Mouse (Mus musculus) cerebellum, adult 9-10 months (tissue): ENCODE results near the gene Dcaf10.
"Not testable (repeated sequence)": the region's sequence is repeated elsewhere in the genome, so short reads cannot be mapped to it uniquely, and the experiment has no call there.

Source experiments
- DNase-seq: peaks from one replicate; pipeline ENCODE4 v3.0.0; 2022

The Dcaf10 gene

DNA sequence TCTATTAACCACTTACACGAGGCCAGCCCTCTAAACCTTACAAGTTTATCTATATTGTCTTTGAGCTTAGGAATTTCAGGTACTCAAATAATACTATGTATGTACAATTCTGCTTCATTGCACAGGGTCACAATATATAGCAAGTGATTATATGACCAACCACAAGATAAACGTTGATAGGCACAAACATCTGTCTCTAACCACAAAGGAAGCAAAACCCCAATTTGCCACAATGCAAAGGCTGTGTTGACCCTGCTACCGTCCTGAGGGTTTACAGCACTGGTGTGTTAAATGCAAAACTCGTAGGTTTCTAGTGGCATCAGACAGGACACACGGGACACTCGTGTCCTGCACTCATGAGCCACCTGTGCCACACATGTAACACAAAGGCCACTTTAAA is 54.3 kb downstream of the Dcaf10 start:
- DNase-seq: not testable (repeated sequence)

DNA sequence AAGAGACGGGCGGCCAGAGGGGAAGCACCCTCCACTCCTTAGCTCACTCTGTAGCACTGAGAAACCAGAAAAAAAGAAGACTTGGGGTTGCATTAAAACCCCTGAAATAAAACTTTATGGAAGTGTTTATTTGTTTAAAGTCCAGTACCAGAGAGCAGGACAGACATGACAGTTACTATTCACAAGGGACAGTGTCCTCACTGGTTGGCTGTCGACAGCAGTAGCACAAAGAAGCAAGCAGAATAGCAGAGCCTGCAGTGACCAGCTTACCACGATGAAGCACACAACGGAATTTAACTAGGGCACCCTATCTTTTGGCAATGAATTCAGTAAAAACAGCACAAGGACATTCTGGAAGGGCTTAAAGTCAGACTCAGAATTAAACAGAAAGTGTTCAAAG is 56.4 kb downstream of the Dcaf10 start:
- not testable (repeated sequence) for DNase-seq

DNA sequence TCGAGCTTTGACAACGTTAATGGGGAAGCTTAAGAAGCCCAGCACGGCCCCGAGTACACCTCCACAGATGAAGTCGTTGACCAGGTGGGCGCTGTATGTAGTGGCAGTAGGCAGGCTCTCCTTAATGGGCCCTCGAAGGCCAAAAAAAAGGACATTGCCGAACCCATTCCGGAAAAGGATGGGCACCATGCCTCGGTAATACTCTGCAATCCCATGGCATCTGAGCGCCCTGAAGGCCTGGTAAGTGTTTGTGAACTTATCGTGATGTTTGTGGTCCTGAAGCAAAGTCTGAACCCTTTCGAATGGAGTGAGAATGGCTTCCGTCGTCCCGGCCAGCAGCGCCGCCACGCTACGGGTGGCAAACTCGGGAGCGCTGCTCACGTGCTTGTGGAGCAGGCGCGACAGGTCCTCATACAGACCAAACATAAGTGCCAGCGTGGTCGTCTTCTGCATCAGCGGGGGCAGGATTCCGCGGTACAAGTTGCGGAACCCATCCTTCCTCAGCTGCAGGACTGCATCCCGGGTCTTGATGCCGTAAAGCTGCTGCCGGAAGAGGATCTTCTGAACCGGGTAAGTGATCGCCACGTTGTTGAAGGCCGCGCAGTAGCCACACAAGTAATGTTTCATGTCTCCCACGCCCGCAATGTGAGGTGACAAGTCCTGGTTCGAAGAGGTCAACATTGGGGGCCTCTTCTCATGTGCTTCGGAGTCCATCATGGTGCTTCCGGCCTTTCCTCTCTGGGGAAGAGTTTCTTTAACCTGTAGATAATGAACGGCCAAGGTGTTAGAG is 57.7 kb downstream of the Dcaf10 start:
- no peak for DNase-seq

DNA sequence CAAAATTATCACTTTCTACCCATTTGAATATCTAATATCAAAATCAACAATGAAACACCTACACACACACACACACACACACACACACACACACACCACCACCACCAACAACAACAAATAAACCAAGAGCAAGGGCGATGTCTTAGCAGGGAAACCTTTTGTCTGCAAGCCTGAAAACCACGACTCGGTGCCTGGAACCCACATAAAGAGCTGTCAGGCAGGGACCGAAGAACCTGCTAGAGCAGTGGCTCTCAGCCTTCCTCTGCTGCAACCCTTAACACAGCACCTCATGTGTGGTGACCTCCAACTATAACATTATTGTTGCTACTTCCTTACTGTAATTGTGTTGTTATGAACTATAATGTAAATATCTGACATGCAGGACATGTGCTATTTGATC is 60.4 kb downstream of the Dcaf10 start:
- no peak for DNase-seq

DNA sequence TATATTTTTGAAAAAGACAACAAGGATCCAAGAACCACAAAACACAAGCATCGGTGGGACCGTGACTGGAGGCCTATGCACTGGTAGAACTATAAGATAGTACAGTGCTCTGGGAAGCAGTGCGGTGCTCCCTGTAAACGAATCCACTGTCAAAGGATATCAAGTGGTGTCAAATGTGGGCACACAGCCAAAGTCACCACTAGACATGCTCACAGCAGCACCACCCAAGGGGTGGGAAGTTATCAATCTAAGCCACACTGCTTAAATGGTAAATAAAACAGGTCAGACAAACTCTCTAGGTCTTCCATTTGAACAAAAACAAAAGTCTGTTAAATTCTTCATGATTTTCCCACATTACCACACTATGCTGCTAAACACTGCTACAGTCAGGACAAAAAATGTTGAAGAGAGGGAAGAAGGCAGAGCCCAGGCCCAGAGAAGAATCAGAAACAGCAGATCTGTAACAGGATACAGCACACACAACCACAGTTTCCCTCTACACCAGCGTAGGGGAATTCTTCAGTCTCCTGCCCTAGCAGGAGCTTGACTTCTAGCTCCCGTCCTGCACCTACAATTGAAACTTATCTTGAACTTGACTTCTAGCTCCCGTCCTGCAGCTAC is 61.1 kb downstream of the Dcaf10 start:
- DNase-seq: no peak

DNA sequence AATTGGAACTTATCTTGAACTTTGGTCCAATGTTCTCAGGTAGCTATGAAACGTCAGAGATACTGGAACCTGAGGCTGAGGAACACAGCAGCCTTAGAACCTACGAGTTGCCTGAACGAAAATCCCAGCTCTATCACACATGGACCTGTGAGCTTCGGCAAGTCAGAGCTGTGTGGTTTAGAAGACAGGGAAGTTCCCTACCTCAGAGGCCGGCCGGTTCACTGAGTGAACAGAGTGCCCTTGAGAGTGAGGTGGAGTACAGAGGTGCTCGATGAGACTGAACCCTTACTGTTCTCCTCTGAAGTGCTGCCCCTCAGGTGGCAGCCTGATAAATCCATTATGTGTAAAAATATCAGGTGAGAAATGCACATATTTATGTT is 61.6 kb downstream of the Dcaf10 start:
- DNase-seq: no peak

DNA sequence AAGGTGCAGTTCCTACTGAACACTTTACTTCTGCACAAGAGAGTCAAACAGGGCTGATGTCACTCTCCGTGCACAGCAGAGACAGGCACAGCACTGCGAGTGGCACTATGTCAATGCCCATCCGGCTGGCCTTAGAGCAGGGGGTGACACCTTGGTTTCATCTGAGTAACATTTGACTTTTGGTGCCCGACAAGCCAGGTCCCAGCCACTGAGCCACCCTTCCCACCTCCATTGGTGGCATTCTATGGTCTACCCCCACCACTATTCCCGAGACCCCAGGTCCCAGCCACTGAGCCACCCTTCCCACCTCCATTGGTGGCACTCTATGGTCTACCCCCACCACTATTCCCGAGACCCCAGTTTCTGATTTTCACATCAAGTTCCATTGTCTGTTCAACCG is 62.2 kb downstream of the Dcaf10 start:
- DNase-seq: no peak

DNA sequence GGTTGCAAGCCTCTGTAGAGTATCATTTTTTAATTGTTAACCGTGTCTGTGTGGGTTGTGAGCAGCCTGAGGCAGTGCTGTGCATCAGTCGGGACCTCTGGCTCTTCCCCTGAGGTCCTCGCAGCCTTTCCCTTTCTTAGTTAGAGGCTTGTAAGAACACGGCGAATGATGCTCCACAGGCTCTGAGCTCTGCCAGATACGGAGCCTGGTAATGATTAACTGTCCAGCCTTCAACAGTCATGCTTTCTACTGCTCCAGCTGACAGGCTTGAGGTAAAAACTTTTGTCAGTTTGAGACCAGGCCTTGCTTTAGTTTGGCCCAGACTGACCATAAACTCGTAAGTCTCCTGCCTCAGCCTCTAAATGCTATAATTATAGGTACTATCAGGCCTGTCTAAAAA is 63.4 kb downstream of the Dcaf10 start:
- DNase-seq: no peak

DNA sequence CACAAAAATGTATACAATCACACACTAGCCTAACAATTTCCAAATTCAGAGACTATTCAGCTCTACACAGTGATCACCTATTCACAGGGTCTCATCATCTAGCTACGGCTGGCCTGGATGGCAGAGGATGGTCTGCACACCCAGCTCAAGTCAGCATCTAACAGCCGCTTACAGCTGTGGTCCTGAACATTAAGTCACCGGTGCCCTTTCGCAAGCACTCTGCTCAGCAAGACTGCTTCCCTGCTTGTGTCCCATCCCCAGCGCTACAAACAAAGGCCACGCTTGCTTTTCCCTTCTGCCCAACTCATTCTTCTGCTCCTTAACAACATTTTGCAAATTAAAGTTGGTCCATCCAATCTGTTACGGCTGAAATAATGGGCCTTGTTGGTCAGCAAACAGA is 64.5 kb downstream of the Dcaf10 start:
- no peak for DNase-seq

DNA sequence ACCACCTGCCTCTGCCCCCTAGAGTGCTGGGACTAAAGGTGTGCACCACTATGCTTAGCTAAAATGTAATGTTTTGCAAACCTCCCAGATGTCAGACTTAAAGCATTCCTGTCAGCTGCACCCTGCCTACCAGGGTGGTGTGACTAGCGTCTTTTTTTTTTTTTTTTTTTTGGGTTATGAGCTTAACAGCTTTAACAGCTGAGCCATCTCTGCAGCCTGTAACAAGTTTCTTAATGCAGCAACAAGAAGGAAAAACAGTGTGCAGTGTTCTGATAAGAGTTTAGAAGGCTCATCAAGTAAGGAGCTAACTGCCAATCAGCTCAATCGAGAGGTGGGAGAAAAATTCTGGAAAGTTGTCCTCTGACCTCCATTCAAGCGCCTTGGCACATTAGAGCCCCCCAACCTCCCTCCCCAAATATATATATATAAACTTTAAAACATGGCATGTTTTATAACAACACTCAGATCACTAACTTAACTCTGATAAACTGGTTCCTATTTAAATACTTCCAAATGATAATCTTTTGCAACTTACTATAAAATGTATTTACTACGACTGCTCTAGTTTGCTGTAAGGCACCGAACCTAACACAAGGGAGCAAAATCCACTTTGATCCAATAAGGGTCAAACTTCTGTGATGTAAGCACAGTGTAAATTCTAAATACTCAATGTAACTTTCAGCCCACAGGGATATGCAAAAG is 65.3 kb downstream of the Dcaf10 start:
- no peak for DNase-seq

DNA sequence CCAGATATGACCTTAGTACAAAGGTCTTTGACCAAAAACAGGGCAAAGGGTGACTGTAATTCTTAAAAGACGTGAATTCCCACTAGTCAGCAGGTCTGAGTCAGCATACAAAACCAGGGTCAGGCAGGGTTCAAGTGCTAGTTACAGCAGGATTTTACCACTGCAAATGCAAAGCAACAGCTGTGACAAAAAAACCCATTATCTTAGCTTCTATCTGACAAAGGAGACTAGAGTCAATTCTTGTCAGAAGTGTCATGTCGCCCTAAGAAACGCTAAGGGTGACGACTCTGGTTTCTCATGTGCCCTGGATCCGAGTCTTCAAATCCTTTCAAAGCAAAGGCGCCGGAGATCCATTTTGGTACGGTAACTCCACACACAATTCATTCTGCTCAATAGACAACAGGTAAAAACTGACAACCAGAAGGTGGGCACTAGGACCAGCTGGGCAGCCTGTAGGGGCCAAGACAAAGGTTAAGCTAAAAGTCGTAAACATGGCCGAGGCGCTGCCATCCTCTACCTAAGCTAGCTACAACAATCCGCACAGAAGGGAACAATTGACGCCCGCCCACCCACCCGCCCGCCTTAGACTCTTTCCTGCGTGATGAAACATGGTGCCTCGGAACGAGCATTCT is 65.9 kb downstream of the Dcaf10 start:
- DNase-seq: peak; percentile 53

DNA sequence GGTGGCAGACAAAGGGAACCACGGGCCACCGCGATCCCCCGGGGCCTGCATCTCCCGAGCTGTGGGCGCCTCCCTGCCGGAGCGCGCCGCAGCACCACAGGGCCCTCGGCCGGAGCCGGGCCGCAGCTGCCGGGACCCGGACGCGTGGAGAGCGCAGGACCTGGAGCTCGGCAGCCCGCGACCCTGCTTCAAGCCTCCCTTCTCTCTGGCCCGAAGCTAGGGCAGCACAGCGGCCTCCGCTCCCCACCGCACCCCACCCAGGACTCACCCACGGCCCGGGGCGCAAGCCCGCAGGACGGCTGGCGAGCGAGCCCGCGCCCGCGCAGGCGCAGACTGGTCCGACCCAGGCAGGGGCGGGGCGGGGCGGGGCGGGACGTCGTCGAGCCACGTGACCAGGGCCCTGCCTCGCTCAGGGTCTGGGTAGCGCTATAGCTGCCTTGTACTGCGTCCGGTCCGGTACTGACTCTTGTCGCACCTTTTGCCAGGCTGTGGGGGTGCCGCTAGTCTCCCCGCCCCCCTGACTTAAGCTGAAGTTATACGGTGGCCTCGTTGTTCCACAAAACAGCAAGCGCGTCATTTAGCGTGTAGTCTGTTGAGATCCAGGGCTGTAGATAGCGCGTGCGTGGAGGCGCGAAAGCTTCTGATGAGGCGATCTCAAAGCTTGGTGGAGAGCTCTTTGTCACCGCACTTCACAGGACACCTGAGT is 66.7 kb downstream of the Dcaf10 start, which contains the start of gene Slc25a51:
Gene Slc25a51 (minus strand): TSS at position 340 of the 706 bp plus-strand sequence.
- peak; percentile 90 for DNase-seq

DNA sequence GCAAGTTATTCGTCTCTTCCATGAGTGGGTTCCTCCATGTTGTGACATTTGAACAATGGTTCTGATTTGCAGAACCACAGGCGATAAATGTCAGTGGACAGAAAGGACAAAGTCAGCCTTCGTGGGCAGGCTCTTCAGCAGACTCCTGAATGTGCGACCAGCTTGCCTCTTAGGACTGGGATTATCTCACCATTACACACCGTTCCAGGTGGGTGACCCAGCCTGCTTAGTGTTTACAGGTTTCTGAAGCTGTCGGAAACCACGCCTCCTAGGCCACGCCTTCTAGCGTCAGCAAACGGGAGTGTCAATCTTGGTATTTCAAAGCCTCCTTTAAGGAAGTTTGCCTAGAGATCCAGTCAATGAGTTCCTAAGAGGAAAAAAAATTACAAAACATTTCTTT is 67.4 kb downstream of the Dcaf10 start:
- peak; percentile 67 for DNase-seq

DNA sequence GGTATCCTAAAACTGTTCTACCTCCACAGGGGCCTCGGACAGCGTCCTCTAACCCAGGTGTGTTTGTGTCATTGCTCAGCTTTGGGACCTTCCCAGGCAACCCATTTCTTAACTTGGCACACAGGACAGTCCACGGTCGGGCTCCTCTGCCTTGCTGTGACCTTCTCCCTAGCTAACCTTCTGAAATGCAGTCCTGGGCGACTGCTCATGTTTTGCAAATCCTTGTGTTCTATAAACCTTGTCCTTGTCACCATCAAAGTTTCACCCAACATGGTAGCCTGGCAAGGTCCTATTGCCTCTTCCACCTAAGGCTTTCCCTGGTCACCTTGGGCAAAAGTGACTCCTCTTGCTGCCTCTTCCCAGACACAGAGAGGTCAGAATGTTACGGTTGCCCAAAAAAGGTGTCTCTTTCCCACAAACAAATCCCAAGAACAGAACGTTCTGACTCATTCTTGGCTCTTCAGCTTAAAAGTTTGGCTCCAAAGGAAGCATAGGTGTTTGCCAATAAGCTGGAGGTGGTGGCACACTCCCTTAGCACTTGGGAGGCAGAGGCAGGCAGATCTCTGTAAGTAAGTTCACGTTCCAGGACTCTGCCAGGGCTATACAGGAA is 69.4 kb downstream of the Dcaf10 start:
- no peak for DNase-seq

DNA sequence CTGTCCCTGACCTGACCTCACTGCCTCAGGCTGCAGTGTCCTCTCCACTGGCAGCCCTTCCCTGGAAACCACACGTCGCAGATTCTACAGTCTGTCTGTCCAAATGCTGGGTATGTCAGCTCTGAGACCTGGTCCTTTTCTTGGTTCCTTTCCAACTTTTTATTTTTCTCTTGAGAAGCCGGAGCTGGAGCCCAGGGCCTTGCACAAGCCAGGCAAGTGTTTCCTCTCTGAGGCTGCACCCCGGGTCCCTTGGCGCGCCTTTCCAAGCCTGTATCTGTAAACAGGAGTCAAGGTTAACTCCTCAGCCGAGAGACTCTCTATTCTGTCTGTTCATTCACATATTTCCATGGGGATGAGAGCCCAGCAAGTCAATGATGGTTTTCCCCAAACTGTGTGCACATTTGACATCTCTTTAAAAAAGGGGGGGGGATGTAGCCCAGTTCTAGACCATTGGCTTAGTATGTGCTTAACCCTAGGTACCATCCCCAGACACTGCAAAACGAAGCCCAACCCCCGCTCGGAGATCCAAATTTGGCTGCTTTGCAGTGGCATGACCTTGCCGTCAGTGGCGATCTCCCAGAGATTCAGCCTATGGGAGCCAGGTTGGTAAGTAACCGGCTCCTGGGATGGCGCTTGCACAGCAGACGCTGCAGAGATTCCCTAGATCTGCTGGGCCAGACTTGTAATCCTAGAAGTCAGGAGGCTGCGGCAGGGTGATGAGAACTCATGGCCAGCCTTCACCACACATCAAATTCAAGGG is 70.7 kb downstream of the Dcaf10 start:
- DNase-seq: no peak

DNA sequence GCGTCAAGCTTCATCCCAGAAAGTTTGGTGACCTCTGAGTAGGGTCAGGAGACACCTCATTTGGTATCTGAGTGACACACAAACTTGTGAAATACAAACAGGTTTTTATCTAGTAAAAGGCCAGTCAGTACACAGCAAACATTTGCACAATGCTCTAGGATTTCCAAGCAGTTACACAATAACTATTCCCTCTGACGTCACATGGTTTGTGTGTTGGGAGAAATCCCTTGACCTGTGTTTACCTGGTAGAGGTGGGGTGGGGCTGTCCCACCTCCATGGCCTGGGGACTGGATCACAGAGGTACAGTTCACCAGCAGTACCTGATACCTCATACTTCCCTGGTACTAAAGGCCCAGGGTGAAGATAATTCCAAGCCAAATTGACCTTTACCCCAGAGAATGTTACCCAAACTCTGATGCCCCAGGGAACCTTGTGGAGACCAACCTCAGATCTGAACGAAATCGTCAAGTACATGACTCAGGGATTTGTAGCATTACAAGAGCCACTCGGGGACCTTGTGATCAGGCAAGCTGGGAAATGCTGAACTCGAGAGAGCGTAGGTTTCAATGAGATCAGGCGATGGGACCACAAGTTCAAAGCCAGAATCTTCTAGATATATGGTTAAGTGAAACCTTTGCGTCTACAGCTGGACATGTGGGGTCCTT is 71.9 kb downstream of the Dcaf10 start:
- DNase-seq: no peak

DNA sequence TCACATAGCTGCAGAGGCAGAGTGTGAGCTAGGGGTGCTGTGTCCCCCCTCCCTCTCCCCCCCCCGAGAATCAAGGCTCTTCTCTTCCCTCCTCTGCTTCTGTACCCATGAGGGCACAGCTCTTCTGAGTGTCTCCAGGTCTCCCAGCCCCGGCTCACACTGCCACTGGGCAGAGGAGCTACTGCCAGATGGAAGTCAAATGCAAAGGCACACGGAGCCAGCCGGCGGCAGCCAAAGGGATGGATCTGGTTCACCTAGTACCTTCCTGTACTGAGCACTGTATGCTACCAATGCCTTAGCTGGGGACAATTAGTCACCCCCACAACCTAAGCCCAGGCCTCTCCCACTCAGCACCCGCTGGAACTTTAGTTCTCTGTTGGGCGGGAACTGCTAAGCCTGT is 74.4 kb downstream of the Dcaf10 start:
- no peak for DNase-seq

DNA sequence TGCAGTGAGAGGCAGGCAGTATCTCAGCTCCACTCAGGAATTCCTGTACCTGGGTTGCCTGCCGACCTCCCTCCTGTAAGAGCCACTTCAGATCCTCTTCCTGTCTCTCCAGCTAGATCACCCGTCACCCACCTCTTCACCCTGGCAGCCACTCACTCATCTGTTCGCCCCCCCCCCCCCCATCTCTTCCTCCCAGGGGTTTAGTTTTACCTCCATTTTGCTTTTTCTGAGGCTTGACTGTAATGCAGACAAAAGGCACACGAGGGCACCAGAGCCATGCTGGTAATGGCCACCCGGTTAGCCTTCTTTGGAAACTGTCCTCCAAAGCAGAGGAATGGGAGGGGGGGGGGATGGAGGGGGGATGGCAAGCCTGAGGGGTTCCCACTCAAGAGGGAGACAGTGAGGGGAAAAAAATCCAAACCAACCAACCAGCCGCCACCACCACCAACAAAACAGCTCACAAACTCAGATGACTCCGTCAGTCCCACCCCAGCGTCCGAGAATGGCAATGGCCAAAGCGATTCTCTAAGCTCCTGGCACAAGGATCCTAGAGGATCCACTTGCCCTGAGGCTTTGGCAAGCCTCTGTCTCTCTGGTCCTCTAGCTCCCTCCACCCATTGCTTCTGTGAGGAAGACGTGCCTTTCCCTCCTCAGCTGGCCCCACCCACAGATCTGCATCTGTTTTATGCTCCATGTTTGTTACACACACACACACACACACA is 76.5 kb downstream of the Dcaf10 start:
- DNase-seq: no peak

DNA sequence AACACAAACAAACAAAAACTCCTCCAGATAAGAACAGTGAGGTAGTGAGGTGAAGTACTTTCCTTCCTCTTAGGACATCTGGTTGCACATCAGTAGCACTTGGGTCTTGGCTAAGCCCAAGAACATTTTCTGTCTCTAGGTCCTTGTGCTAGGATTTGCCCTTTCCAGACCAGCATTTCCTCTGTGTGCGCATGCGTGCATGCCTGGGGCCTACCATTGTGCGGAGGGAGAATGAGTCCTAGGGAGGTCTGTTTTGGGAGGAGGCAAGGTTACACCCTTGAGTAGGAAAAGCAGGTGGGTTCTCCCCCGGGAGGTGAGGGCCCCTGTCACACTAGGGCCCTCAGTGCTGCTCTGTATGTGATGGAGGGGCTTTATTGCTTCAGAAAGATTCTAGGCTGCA is 77.2 kb downstream of the Dcaf10 start:
- DNase-seq: no peak

DNA sequence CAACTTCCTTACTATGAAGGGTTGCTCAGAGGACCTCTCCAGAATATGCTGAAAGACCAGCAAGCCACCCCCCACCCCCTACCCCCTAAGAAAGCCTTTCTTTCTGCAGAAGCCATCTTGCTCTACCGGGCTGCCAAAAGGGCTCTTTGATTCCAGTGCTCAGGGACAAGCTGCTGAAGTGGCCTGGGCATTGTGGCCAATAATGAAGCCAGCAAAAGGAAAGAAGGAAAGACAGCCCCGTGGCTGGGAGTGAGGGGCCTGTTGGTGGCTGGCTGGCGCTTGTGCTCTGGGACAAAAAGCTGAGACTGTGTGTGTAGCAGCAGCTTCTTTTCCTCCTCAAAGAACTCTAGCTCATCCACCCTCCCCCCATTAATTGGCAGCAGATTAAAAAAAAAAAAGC is 78.8 kb downstream of the Dcaf10 start:
- no peak for DNase-seq
